10 mouse cellular contexts compared by ENCODE assay signal in genomic region chr6:8486391-8487043, GRCm38 (mm10). TPM values are rescaled to one million over a fixed set of nuclear protein-coding genes. Genes with fewer than 3 reads are reported as not detected.
DNase-seq lines count a peak whose midpoint lies in the region; ATAC-seq and TF ChIP-seq lines count a peak whose summit lies in the region.
"Had no signal": no experiment of that assay in that cellular context is flagged by ENCODE, and none has a peak within 500 bp of the region (broad histone marks: within the 10 kb centered on the region; RNA-seq: fewer than 3 reads in every experiment).

No protein-coding gene starts in this region.

- no peaks in the 10 kb centered on the region; the same call in 1 of the 2 replicates for H3K79me2 ChIP-seq in MEL (ENCODE audit: control insufficient read depth, insufficient read depth, low read length, poor library complexity)

- no peaks in the 10 kb centered on the region for H3K9me3 ChIP-seq in hindbrain, embryonic 15.5 days
- no peaks in the 10 kb centered on the region for H3K9me3 ChIP-seq in hindbrain, embryonic 11.5 days (ENCODE audit: control insufficient read depth, low read length)
- no peaks in the 10 kb centered on the region for H3K9me3 ChIP-seq in MEL (replicated peaks; ENCODE audit: insufficient read depth, low read length)
- H3K9me3 ChIP-seq in hindbrain, postnatal 0 days (ENCODE audit: low read length) = no peaks in the 10 kb centered on the region
- no peaks in the 10 kb centered on the region for H3K9me3 ChIP-seq in midbrain, embryonic 12.5 days
- no peaks in the 10 kb centered on the region for H3K9me3 ChIP-seq in embryonic facial prominence, embryonic 10.5 days

- no peak for DNase-seq in hindbrain, embryonic 11.5 days (ENCODE audit: low spot score)
- DNase-seq in MEL (ENCODE audit: low read depth, low spot score) = no peak
- no peak for DNase-seq in hindbrain, postnatal 0 days (ENCODE audit: low spot score)
- DNase-seq in left cerebral cortex, postnatal 4 days = no peak
- DNase-seq in lung, adult 18-20 months = no peak
- no peak for DNase-seq in embryonic facial prominence, embryonic 10.5 days (ENCODE audit: low spot score)
- DNase-seq: cerebellum, postnatal 14 days; kidney, adult 11 months had no signal

- no peak overlapping the region for H3K9ac ChIP-seq in hindbrain, embryonic 15.5 days
- H3K9ac ChIP-seq in hindbrain, embryonic 11.5 days (ENCODE audit: low read depth, low read length) = no peak overlapping the region
- peak overlapping the region; percentile 53 for H3K9ac ChIP-seq in MEL (ENCODE audit: control insufficient read depth, low read depth, low read length, poor library complexity, severe bottlenecking)
- no peak overlapping the region for H3K9ac ChIP-seq in hindbrain, postnatal 0 days (replicated peaks; ENCODE audit: low read length)
- no peak overlapping the region for H3K9ac ChIP-seq in midbrain, embryonic 12.5 days (replicated peaks)

- intact Hi-C loops in left cerebral cortex, postnatal 4 days (cut with DNase I) = no loop called here

- no peaks in the 10 kb centered on the region for H3K27me3 ChIP-seq in hindbrain, embryonic 15.5 days
- H3K27me3 ChIP-seq in hindbrain, embryonic 11.5 days (ENCODE audit: control insufficient read depth, insufficient read depth, low read length) = no peaks in the 10 kb centered on the region
- no peaks in the 10 kb centered on the region for H3K27me3 ChIP-seq in MEL (ENCODE audit: control insufficient read depth in 1 of 2, insufficient read depth in 2 of 2, low read length in 2 of 2)
- no peaks in the 10 kb centered on the region for H3K27me3 ChIP-seq in hindbrain, postnatal 0 days (ENCODE audit: insufficient read depth, low read length)
- H3K27me3 ChIP-seq in midbrain, embryonic 12.5 days = no peaks in the 10 kb centered on the region
- no peaks in the 10 kb centered on the region for H3K27me3 ChIP-seq in embryonic facial prominence, embryonic 10.5 days (replicated peaks; ENCODE audit: low read depth, poor library complexity, severe bottlenecking)

- peak in 1 of 2 experiments; percentile 42; a peak in 1 of 4 replicates for TF ChIP-seq POLR2A in MEL (IDR thresholded peaks at IDR 0.05; ENCODE audit: control insufficient read depth in 1 of 2, insufficient read depth in 1 of 2, low read depth in 1 of 2, low read length in 2 of 2, poor library complexity in 1 of 2)

- no peak overlapping the region for H3K4me3 ChIP-seq in hindbrain, embryonic 15.5 days
- H3K4me3 ChIP-seq in hindbrain, embryonic 11.5 days (ENCODE audit: low read depth, low read length) = no peak overlapping the region
- peak overlapping the region; percentile 42 to 48 for H3K4me3 ChIP-seq in MEL (ENCODE audit: control insufficient read depth in 1 of 2, insufficient read depth in 1 of 2, low read depth in 2 of 2, low read length in 2 of 2)
- no peak overlapping the region for H3K4me3 ChIP-seq in hindbrain, postnatal 0 days (ENCODE audit: low read length)
- H3K4me3 ChIP-seq in midbrain, embryonic 12.5 days = no peak overlapping the region
- no peak overlapping the region for H3K4me3 ChIP-seq in embryonic facial prominence, embryonic 10.5 days

- ATAC-seq in hindbrain, embryonic 15.5 days (ENCODE audit: low FRiP score, low read depth) = peak; percentile 48; the same call in 1 of the 2 replicates
- no peak for ATAC-seq in hindbrain, embryonic 11.5 days (ENCODE audit: low FRiP score)
- no peak for ATAC-seq in hindbrain, postnatal 0 days
- peak; percentile 39; the same call in 1 of the 2 replicates for ATAC-seq in midbrain, embryonic 12.5 days (ENCODE audit: low FRiP score, low read depth)

- TF ChIP-seq RAD21 in MEL (IDR thresholded peaks at IDR 0.05; ENCODE audit: low read depth, low read length) = no peak

- TF ChIP-seq EP300 in MEL (IDR thresholded peaks at IDR 0.05; ENCODE audit: low read depth in 1 of 2, low read length in 2 of 2) = no peak

- no peaks in the 10 kb centered on the region for H3K36me3 ChIP-seq in hindbrain, embryonic 15.5 days
- no peaks in the 10 kb centered on the region for H3K36me3 ChIP-seq in hindbrain, embryonic 11.5 days (ENCODE audit: control insufficient read depth, insufficient read depth, low read length)
- H3K36me3 ChIP-seq in MEL (ENCODE audit: control insufficient read depth in 1 of 2, insufficient read depth in 2 of 2, low read length in 2 of 2) = peaks cover 0 to 45% of the 10 kb centered on the region in 2 experiments; a peak in 2 of 4 replicates
- no peaks in the 10 kb centered on the region for H3K36me3 ChIP-seq in hindbrain, postnatal 0 days (ENCODE audit: insufficient read depth, low read length)
- no peaks in the 10 kb centered on the region for H3K36me3 ChIP-seq in midbrain, embryonic 12.5 days
- no peaks in the 10 kb centered on the region for H3K36me3 ChIP-seq in embryonic facial prominence, embryonic 10.5 days (replicated peaks)

- TF ChIP-seq CTCF in MEL (IDR thresholded peaks at IDR 0.05 in 2 of 3, conservative IDR thresholded peaks at IDR 0.05 in 1 of 3; ENCODE audit: control insufficient read depth in 1 of 3, insufficient read depth in 1 of 3, low read depth in 2 of 3, low read length in 3 of 3, poor library complexity in 1 of 3, severe bottlenecking in 1 of 3) = 0 out of 6 replicates have a peak, but pooled peaks of 1 of the 3 experiments have one; percentile 9
- TF ChIP-seq CTCF in hindbrain, postnatal 0 days (IDR thresholded peaks at IDR 0.05; ENCODE audit: low read depth) = peak; percentile 9; the same call in 1 of the 2 replicates

- no peak overlapping the region for H3K27ac ChIP-seq in hindbrain, embryonic 15.5 days (replicated peaks)
- no peak overlapping the region for H3K27ac ChIP-seq in hindbrain, embryonic 11.5 days (ENCODE audit: low read depth, low read length)
- H3K27ac ChIP-seq in MEL (ENCODE audit: control insufficient read depth, low read depth, low read length) = peak overlapping the region; percentile 97
- no peak overlapping the region for H3K27ac ChIP-seq in hindbrain, postnatal 0 days
- H3K27ac ChIP-seq in midbrain, embryonic 12.5 days (replicated peaks) = peak overlapping the region; percentile 32; the same call in 1 of the 2 replicates
- H3K27ac ChIP-seq in embryonic facial prominence, embryonic 10.5 days (replicated peaks) = no peak overlapping the region

- H3K4me1 ChIP-seq in hindbrain, embryonic 15.5 days (replicated peaks) = peaks cover 8% of the 10 kb centered on the region; the same call in 1 of the 2 replicates
- H3K4me1 ChIP-seq in hindbrain, embryonic 11.5 days (replicated peaks; ENCODE audit: control insufficient read depth, insufficient read depth, low read length) = no peaks in the 10 kb centered on the region
- H3K4me1 ChIP-seq in MEL (ENCODE audit: control insufficient read depth in 1 of 2, insufficient read depth in 2 of 2, low read length in 2 of 2) = peaks cover 36 to 44% of the 10 kb centered on the region in 2 experiments
- no peaks in the 10 kb centered on the region for H3K4me1 ChIP-seq in hindbrain, postnatal 0 days (ENCODE audit: insufficient read depth, low read length)
- peaks cover 9% of the 10 kb centered on the region for H3K4me1 ChIP-seq in midbrain, embryonic 12.5 days
- H3K4me1 ChIP-seq in embryonic facial prominence, embryonic 10.5 days = peaks cover 6% of the 10 kb centered on the region; the same call in 1 of the 2 replicates

- peak overlapping the region; percentile 17; the same call in 1 of the 2 replicates for H3K4me2 ChIP-seq in hindbrain, embryonic 15.5 days
- H3K4me2 ChIP-seq in hindbrain, embryonic 11.5 days (replicated peaks; ENCODE audit: low read depth, low read length) = no peak overlapping the region
- H3K4me2 ChIP-seq in hindbrain, postnatal 0 days (ENCODE audit: low read depth, low read length) = no peak overlapping the region
- peak overlapping the region; percentile 24; the same call in 1 of the 2 replicates for H3K4me2 ChIP-seq in midbrain, embryonic 12.5 days (replicated peaks)

- WGBS in hindbrain, embryonic 15.5 days = 80% methylated on average over 17 of the region's 17 CpGs
- WGBS in hindbrain, embryonic 11.5 days = 82% methylated on average over 17 of the region's 17 CpGs
- WGBS in hindbrain, postnatal 0 days = 74% methylated on average over 17 of the region's 17 CpGs
- WGBS in midbrain, embryonic 12.5 days = 72% methylated on average over 17 of the region's 17 CpGs
- whole genome bisulfite sequencing in embryonic facial prominence, embryonic 10.5 days = 82% methylated on average over 17 of the region's 17 CpGs

TF ChIP-seq in MEL, 35 proteins besides CTCF, POLR2A, EP300 and RAD21:
- TF ChIP-seq TAL1 (IDR thresholded peaks at IDR 0.05; ENCODE audit: low read length) = no peak
- no peak for TF ChIP-seq UBTF (IDR thresholded peaks at IDR 0.05; ENCODE audit: borderline replicate concordance, insufficient read depth, low read depth, low read length)
- no peak for TF ChIP-seq USF2 (IDR thresholded peaks at IDR 0.05; ENCODE audit: borderline replicate concordance in 1 of 2, insufficient read depth in 1 of 2, low read depth in 1 of 2, low read length in 2 of 2)
- TF ChIP-seq CHD2 (IDR thresholded peaks at IDR 0.05; ENCODE audit: low read length) = no peak
- no peak for TF ChIP-seq BHLHE40 (IDR thresholded peaks at IDR 0.05; ENCODE audit: borderline replicate concordance, low read depth, low read length)
- TF ChIP-seq ELF1 (IDR thresholded peaks at IDR 0.05; ENCODE audit: low read depth, low read length) = no peak
- TF ChIP-seq SMC3 (IDR thresholded peaks at IDR 0.05; ENCODE audit: low read depth, low read length) = no peak
- no peak for TF ChIP-seq RCOR1 (IDR thresholded peaks at IDR 0.05; ENCODE audit: low read depth, low read length)
- TF ChIP-seq NRF1 (IDR thresholded peaks at IDR 0.05; ENCODE audit: insufficient read depth, low read depth, low read length, poor library complexity, severe bottlenecking) = no peak
- no peak for TF ChIP-seq POLR2AphosphoS5 (IDR thresholded peaks at IDR 0.05; ENCODE audit: borderline replicate concordance, low read depth, low read length)
- no peak for TF ChIP-seq MYC (IDR thresholded peaks at IDR 0.05; ENCODE audit: low read depth, low read length)
- TF ChIP-seq ZMIZ1 (IDR thresholded peaks at IDR 0.05; ENCODE audit: low read depth, low read length) = no peak
- TF ChIP-seq CHD1 (IDR thresholded peaks at IDR 0.05; ENCODE audit: low read depth, low read length) = no peak

RNA-seq across cellular contexts. Expression of gene Glcci1, which starts 22.9 kb away (rescaled TPM):
- 7.4 and 7.9 TPM in 2 replicates for polyA plus RNA-seq in hindbrain, embryonic 15.5 days (2015; fragmentation: Nextera tagmentation; extraction: Ambion mirVana)
- polyA plus RNA-seq in hindbrain, embryonic 11.5 days (2014; fragmentation: Nextera tagmentation; extraction: Ambion mirVana) = 15.1 and 17.2 TPM in 2 replicates
- total RNA-seq in MEL (2012; rRNA removed) = 1.8 and 2.1 TPM in 2 replicates
- 10 to 100 TPM in 1 of 2 experiments, 1 to 10 TPM in 1; 7.9 to 31.1 TPM for polyA plus RNA-seq in MEL (2012; ENCODE audit: insufficient read depth in 1 of 2, insufficient read length in 2 of 2, low read depth in 1 of 2, low replicate concordance in 2 of 2, missing spikeins in 1 of 2)
- total RNA-seq in hindbrain, postnatal 0 days (2014; rRNA removed) = 23.1 and 32.2 TPM in 2 replicates
- 5.8 and 6.9 TPM in 2 replicates for polyA plus RNA-seq in hindbrain, postnatal 0 days (2015; fragmentation: Nextera tagmentation; extraction: Ambion mirVana)
- 20.8 and 21.7 TPM in 2 replicates for polyA plus RNA-seq in midbrain, embryonic 12.5 days (2016; fragmentation: Nextera tagmentation; extraction: Ambion mirVana)
- 10 to 100 TPM; 56.5 to 57.4 TPM for total RNA-seq in left cerebral cortex, postnatal 4 days (2021)
- 7.3 and 9.6 TPM in 2 replicates for polyA plus RNA-seq in embryonic facial prominence, embryonic 10.5 days (2016; fragmentation: Nextera tagmentation; extraction: Ambion mirVana)

Comparison
In these comparisons a context has a peak if more than half of its experiments do, and no peak if none do; other contexts are left out.
1. ATAC-seq: peak in hindbrain, embryonic 15.5 days (single experiment) and midbrain, embryonic 12.5 days (single experiment); none in hindbrain, embryonic 11.5 days (single experiment) and hindbrain, postnatal 0 days (single experiment).
2. H3K4me2 ChIP-seq: peak in hindbrain, embryonic 15.5 days (single experiment) and midbrain, embryonic 12.5 days (single experiment); none in hindbrain, embryonic 11.5 days (single experiment) and hindbrain, postnatal 0 days (single experiment).
3. H3K27ac ChIP-seq: peak in MEL (single experiment) and midbrain, embryonic 12.5 days (single experiment); none in hindbrain, embryonic 15.5 days (single experiment), hindbrain, embryonic 11.5 days (single experiment), hindbrain, postnatal 0 days (single experiment) and embryonic facial prominence, embryonic 10.5 days (single experiment).
4. H3K4me3 ChIP-seq: peak in MEL (2 of 2); none in hindbrain, embryonic 15.5 days (single experiment), hindbrain, embryonic 11.5 days (single experiment), hindbrain, postnatal 0 days (single experiment), midbrain, embryonic 12.5 days (single experiment) and embryonic facial prominence, embryonic 10.5 days (single experiment).